Mouse (Mus musculus) cerebellum, adult 18-20 months (tissue): Measurements from ENCODE around the gene Ecm2.

Source experiments
- DNase-seq, 2 experiments: peaks; one replicate each; pipeline ENCODE4 v3.0.0; 2021

The Ecm2 gene

GRCm38 (mm10) chr13:49504510-49504909 is at the start of gene Ecm2:
Gene Ecm2, plus strand, starts transcription at chr13:49504810.
- no peak for DNase-seq

GRCm38 (mm10) chr13:49460276-49460675 is 44.3 kb upstream of the Ecm2 start:
- DNase-seq: no peak

- DNase-seq: peak in 1 of 2 experiments; percentile 9
Observed at GRCm38 (mm10) chr13:49460692-49461414, 43.8 kb upstream of the Ecm2 start.

- no peak for DNase-seq
Observed at GRCm38 (mm10) chr13:49461458-49462132, 43.0 kb upstream of the Ecm2 start.

- DNase-seq: no peak
Observed at GRCm38 (mm10) chr13:49462921-49463320, 41.7 kb upstream of the Ecm2 start.

GRCm38 (mm10) chr13:49465875-49466274 is 38.7 kb upstream of the Ecm2 start:
- no peak for DNase-seq

- DNase-seq: no peak
Observed at GRCm38 (mm10) chr13:49466393-49467075, 38.1 kb upstream of the Ecm2 start.

- DNase-seq: no peak
Observed at GRCm38 (mm10) chr13:49467585-49467984, 37.0 kb upstream of the Ecm2 start.

- peak in 1 of 2 experiments; percentile 21 for DNase-seq
Observed at GRCm38 (mm10) chr13:49469002-49469401, 35.6 kb upstream of the Ecm2 start.

- DNase-seq: no peak
Observed at GRCm38 (mm10) chr13:49470319-49470718, 34.3 kb upstream of the Ecm2 start.

- DNase-seq: no peak
Observed at GRCm38 (mm10) chr13:49470806-49471205, 33.8 kb upstream of the Ecm2 start.

GRCm38 (mm10) chr13:49471981-49472675 is 32.5 kb upstream of the Ecm2 start:
- no peak for DNase-seq

GRCm38 (mm10) chr13:49472676-49473005 is 32.0 kb upstream of the Ecm2 start:
- no peak for DNase-seq

- DNase-seq: no peak
Observed at GRCm38 (mm10) chr13:49477887-49478286, 26.7 kb upstream of the Ecm2 start.

GRCm38 (mm10) chr13:49478851-49479374 is 25.7 kb upstream of the Ecm2 start:
- DNase-seq: no peak

- no peak for DNase-seq
Observed at GRCm38 (mm10) chr13:49479399-49479798, 25.2 kb upstream of the Ecm2 start.

GRCm38 (mm10) chr13:49480057-49480456 is 24.6 kb upstream of the Ecm2 start:
- peak; percentile 54 to 65 for DNase-seq

GRCm38 (mm10) chr13:49480551-49480950 is 24.1 kb upstream of the Ecm2 start:
- DNase-seq: peak; percentile 37 to 52

GRCm38 (mm10) chr13:49485388-49485787 is 19.2 kb upstream of the Ecm2 start:
- DNase-seq: no peak

- no peak for DNase-seq
Observed at GRCm38 (mm10) chr13:49492376-49493368, 11.9 kb upstream of the Ecm2 start, which contains the start of gene Tes3-ps. Gene Tes3-ps, plus strand, starts transcription at chr13:49493318.

- no peak for DNase-seq
Observed at GRCm38 (mm10) chr13:49505776-49506175, 1.2 kb downstream of the Ecm2 start.

- no peak for DNase-seq
Observed at GRCm38 (mm10) chr13:49507176-49507575, 2.6 kb downstream of the Ecm2 start.
